Mouse (Mus musculus) heart, adult 2 months (tissue): ENCODE data around the gene Acaa1b. TPM values are rescaled to one million over a fixed set of nuclear protein-coding genes. Genes with fewer than 3 reads are reported as not detected.

Experiments
- DNase-seq, 2 experiments: peaks; one replicate each; pipeline ENCODE4 v3.0.0; 2021
- H3K27ac ChIP-seq: fragments of 200-600 bp; 2 replicates; pipeline ENCODE4 v1.8.1; 2022
- H3K27me3 ChIP-seq: fragments of 200-500 bp; 2 replicates; pipeline ENCODE4 v1.6.1; 2012; ENCODE audit warnings: mild to moderate bottlenecking, low read length, inconsistent platforms, mixed read lengths; ENCODE audit not compliant: control insufficient read depth, insufficient read depth
- H3K36me3 ChIP-seq: fragments of 200-500 bp; 2 replicates; pipeline ENCODE4 v1.6.1; 2012; ENCODE audit warnings: low read length, inconsistent platforms; ENCODE audit not compliant: control insufficient read depth, insufficient read depth
- H3K4me1 ChIP-seq: fragments of 200-500 bp; 2 replicates; pipeline ENCODE4 v1.6.1; 2011; ENCODE audit warnings: low read length; ENCODE audit not compliant: control insufficient read depth, insufficient read depth
- H3K4me3 ChIP-seq: fragments of 200-600 bp; 2 replicates; pipeline ENCODE4 v1.8.1; 2022
- H3K79me2 ChIP-seq: fragments of 200-500 bp; replicated peaks from 2 replicates; pipeline ENCODE4 v1.6.1; 2012; ENCODE audit warnings: mild to moderate bottlenecking, inconsistent platforms, low read length, moderate library complexity, mixed read lengths; ENCODE audit not compliant: control insufficient read depth, insufficient read depth
- H3K9ac ChIP-seq: fragments of 200-500 bp; 2 replicates; pipeline ENCODE4 v1.6.1; 2012; ENCODE audit warnings: low read depth, mild to moderate bottlenecking, control low read depth, inconsistent platforms, low read length, mixed read lengths
- CTCF ChIP-seq: fragments of 200-600 bp; IDR thresholded peaks from 2 replicates; pipeline ENCODE4 v1.8.1; 2022; ENCODE audit warnings: antibody characterized with exemption, mild to moderate bottlenecking, moderate library complexity
- EP300 ChIP-seq: fragments of 200-500 bp; IDR thresholded peaks from 2 replicates; pipeline ENCODE4 v1.6.1; 2011; ENCODE audit warnings: low read depth, low read length, control low read depth; ENCODE audit not compliant: insufficient read depth
- POLR2A ChIP-seq: fragments of 200-500 bp; IDR thresholded peaks from 2 replicates; pipeline ENCODE4 v1.6.1; 2011; ENCODE audit warnings: mild to moderate bottlenecking, low read depth, low read length, control low read depth; ENCODE audit not compliant: insufficient read depth
- WGBS: fragments of 180-500 bp; shearing (Covaris S2); methylation state at CpG from one replicate; pipeline ENCODE4 v1.1.7; 2018; 5-methylcytosine and 5-hydroxymethylcytosine counted together
- intact Hi-C: fragments of 180-260 bp; cut with DNase I; formaldehyde crosslinking; loops from one replicate; pipeline ENCODE4 v1.15.1; 2025
- polyA plus RNA-seq: library from polyadenylated mRNA; depleted of rRNA; stranded (reverse); fragments of >200 nt; gene quantifications from 2 replicates; pipeline ENCODE4 v1.2.3, GENCODE M21; 2012
- total RNA-seq, 2 experiments: library from RNA; stranded (reverse); gene quantifications; 2 replicates each; pipeline ENCODE4 v1.2.3; 2021

The Acaa1b gene
- total and polyA plus RNA-seq, 3 experiments, result 1.4 to 2.4 (median 1.6) TPM

GRCm38 (mm10) chr9:119192202-119192990, 35.5 kb upstream of the Acaa1b start:
- Histone ChIP-seq H3K9ac (no peak overlapping the region), H3K4me3 (no peak overlapping the region), H3K27ac (no peak overlapping the region), H3K79me2 (no peaks in the 10 kb centered on the region), H3K4me1 (no peaks in the 10 kb centered on the region), H3K36me3 (no peaks in the 10 kb centered on the region), H3K27me3 (no peaks in the 10 kb centered on the region)
- 38% methylated on average over 11 of the region's 11 CpGs for WGBS
- intact Hi-C loops, result loop anchor here (5.0 kb wide), 1 partner anchor 275 kb away; no protein-coding TSS in a partner anchor
- DNase-seq, result peak; percentile 22 to 35
- peak; percentile 69 for TF ChIP-seq CTCF
- no peak for TF ChIP-seq POLR2A

GRCm38 (mm10) chr9:119181241-119181728, 24.4 kb upstream of the Acaa1b start:
- H3K27ac ChIP-seq, result no peak overlapping the region
- no peaks in the 10 kb centered on the region for H3K36me3 ChIP-seq
- peak; percentile 28 to 43 for DNase-seq

GRCm38 (mm10) chr9:119179292-119179691, 22.4 kb upstream of the Acaa1b start:
- Histone ChIP-seq H3K4me1 (no peaks in the 10 kb centered on the region; the same call in 1 of the 2 replicates), H3K36me3 (no peaks in the 10 kb centered on the region), H3K27me3 (no peaks in the 10 kb centered on the region), H3K4me3 (no peak overlapping the region), H3K27ac (no peak overlapping the region), H3K9ac (no peak overlapping the region), H3K79me2 (no peaks in the 10 kb centered on the region)
- no peak for DNase-seq
- intact Hi-C loops, result no loop called here
- TF ChIP-seq EP300 (no peak), CTCF (no peak), POLR2A (no peak)
- WGBS, result 78% methylated on average over 11 of the region's 11 CpGs

More at GRCm38 (mm10) chr9:119181241-119181728, 24.4 kb upstream of the Acaa1b start:
- Histone ChIP-seq H3K9ac (no peak overlapping the region), H3K4me3 (no peak overlapping the region), H3K4me1 (no peaks in the 10 kb centered on the region; the same call in 1 of the 2 replicates), H3K27me3 (no peaks in the 10 kb centered on the region), H3K79me2 (no peaks in the 10 kb centered on the region)
- intact Hi-C loops, result no loop called here
- no peak for TF ChIP-seq CTCF
- TF ChIP-seq EP300, result no peak
- no peak for TF ChIP-seq POLR2A
- WGBS, result 17% methylated on average over 3 of the region's 3 CpGs

- H3K4me1 ChIP-seq, result no peaks in the 10 kb centered on the region
- H3K79me2 ChIP-seq, result no peaks in the 10 kb centered on the region
- TF ChIP-seq EP300, result no peak
- no peak for TF ChIP-seq CTCF
- no peak for TF ChIP-seq POLR2A
- H3K27me3 ChIP-seq, result no peaks in the 10 kb centered on the region
- intact Hi-C loops, result no loop called here
- H3K4me3 ChIP-seq, result no peak overlapping the region
- no peak for DNase-seq
- H3K27ac ChIP-seq, result no peak overlapping the region
- WGBS, result 84% methylated on average over 2 of the region's 2 CpGs
- no peak overlapping the region for H3K9ac ChIP-seq
- no peaks in the 10 kb centered on the region for H3K36me3 ChIP-seq
Measured at GRCm38 (mm10) chr9:119167608-119168007, 10.7 kb upstream of the Acaa1b start.

GRCm38 (mm10) chr9:119165548-119165947, 8.7 kb upstream of the Acaa1b start:
- Histone ChIP-seq H3K9ac (no peak overlapping the region), H3K27ac (no peak overlapping the region)

GRCm38 (mm10) chr9:119164743-119165142, 7.8 kb upstream of the Acaa1b start:
- intact Hi-C loops, result no loop called here
- no peaks in the 10 kb centered on the region for H3K79me2 ChIP-seq
- no peak overlapping the region for H3K9ac ChIP-seq
- H3K36me3 ChIP-seq, result no peaks in the 10 kb centered on the region
- no peaks in the 10 kb centered on the region for H3K4me1 ChIP-seq
- H3K4me3 ChIP-seq, result no peak overlapping the region
- TF ChIP-seq POLR2A (no peak), CTCF (no peak), EP300 (no peak)
- DNase-seq, result no peak
- no peaks in the 10 kb centered on the region for H3K27me3 ChIP-seq
- 61% methylated on average over 7 of the region's 7 CpGs for WGBS
- no peak overlapping the region for H3K27ac ChIP-seq

More at GRCm38 (mm10) chr9:119165548-119165947, 8.7 kb upstream of the Acaa1b start:
- H3K79me2 ChIP-seq, result no peaks in the 10 kb centered on the region
- TF ChIP-seq EP300 (no peak), POLR2A (no peak), CTCF (no peak)
- intact Hi-C loops, result no loop called here
- no peaks in the 10 kb centered on the region for H3K4me1 ChIP-seq
- no peaks in the 10 kb centered on the region for H3K36me3 ChIP-seq
- 73% methylated on average over 6 of the region's 6 CpGs for WGBS
- DNase-seq, result no peak
- no peak overlapping the region for H3K4me3 ChIP-seq
- H3K27me3 ChIP-seq, result no peaks in the 10 kb centered on the region
